Mouse (Mus musculus) left cerebral cortex, adult 2 months (tissue): ENCODE data around the gene 4930583I09Rik. TPM values are rescaled to one million over a fixed set of nuclear protein-coding genes. Genes with fewer than 3 reads are reported as not detected.

Source experiments
- DNase-seq, 2 experiments: peaks; one replicate each; pipeline ENCODE4 v3.0.0; 2021 to 2022; ENCODE audit warnings: low spot score in 2 of 2, mixed read lengths in 1 of 2; ENCODE audit errors: extremely low spot score in 1 of 2
- H3K27ac ChIP-seq: fragments of 200-600 bp; 2 replicates; pipeline ENCODE4 v1.8.1; 2022
- H3K4me3 ChIP-seq: fragments of 200-600 bp; 2 replicates; pipeline ENCODE4 v1.8.1; 2022
- CTCF ChIP-seq: fragments of 200-600 bp; IDR thresholded peaks from 2 replicates; pipeline ENCODE4 v1.8.1; 2022; ENCODE audit warnings: antibody characterized with exemption, mild to moderate bottlenecking, moderate library complexity
- intact Hi-C: fragments of 180-260 bp; cut with DNase I; formaldehyde crosslinking; loops from one replicate; pipeline ENCODE4 v1.15.1; 2025
- total RNA-seq, 2 experiments: library from RNA; stranded (reverse); gene quantifications; 2 replicates each; pipeline ENCODE4 v1.2.3; 2021

4930583I09Rik gene
- total RNA-seq, 2 experiments from 2014 or later = not detected

GRCm38 (mm10) chr17:64826843-64827242 lies 9.0 kb downstream of the 4930583I09Rik start:
- no peak overlapping the region for H3K27ac ChIP-seq
- intact Hi-C loops = no loop called here

DNA sequence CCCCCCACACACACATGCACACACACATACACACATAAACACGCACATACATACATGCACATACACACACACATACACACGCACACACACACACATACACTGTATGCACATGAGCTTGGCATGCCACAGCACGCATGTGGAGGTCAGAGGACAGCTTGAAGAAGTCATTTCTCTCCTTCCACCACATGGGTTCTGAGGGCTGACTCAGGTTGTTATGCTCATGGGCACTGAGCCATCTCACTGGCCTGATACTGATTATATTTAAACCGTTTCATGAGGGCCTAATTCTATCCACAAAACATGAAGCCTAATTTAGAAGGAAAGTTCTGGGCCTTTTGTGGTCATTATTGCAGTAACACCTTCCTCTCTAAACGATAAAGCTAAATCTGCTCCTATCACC lies 13.3 kb downstream of the 4930583I09Rik start:
- no peak overlapping the region for H3K27ac ChIP-seq
- DNase-seq = no peak
- TF ChIP-seq CTCF = no peak
- intact Hi-C loops = no loop called here
- H3K4me3 ChIP-seq = no peak overlapping the region

More at GRCm38 (mm10) chr17:64826843-64827242, 9.0 kb downstream of the 4930583I09Rik start:
- no peak for DNase-seq
- TF ChIP-seq CTCF = no peak
- H3K4me3 ChIP-seq = no peak overlapping the region

- TF ChIP-seq CTCF = no peak
- Histone ChIP-seq H3K27ac (no peak overlapping the region), H3K4me3 (no peak overlapping the region)
- intact Hi-C loops = no loop called here
- no peak for DNase-seq
Measured at GRCm38 (mm10) chr17:64820841-64821593, 14.9 kb downstream of the 4930583I09Rik start.

- TF ChIP-seq CTCF = no peak
- Histone ChIP-seq H3K4me3 (no peak overlapping the region), H3K27ac (no peak overlapping the region)
- intact Hi-C loops = no loop called here
- DNase-seq = no peak
Measured at GRCm38 (mm10) chr17:64816298-64816697, 19.6 kb downstream of the 4930583I09Rik start.

DNA sequence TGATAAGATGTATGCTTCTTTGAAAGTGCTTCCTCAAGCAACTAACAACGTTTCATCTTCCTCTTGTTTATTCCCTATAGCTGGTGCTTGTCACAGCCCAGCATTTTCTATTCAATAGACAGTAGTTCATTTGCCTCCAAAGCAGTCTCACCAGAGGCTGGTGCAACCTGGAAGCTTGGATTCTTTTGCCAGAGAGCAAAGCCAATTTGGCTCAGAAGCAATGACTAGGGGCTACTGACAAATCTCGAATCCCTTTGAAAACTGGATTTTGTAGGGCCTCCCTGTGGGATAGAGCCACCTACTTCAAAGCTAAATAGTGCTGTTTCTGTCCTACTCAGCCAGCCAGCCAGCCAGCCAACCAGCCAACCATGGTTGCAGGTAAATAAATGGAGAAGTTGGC lies 20.1 kb downstream of the 4930583I09Rik start:
- no peak overlapping the region for H3K4me3 ChIP-seq
- DNase-seq = no peak
- no peak overlapping the region for H3K27ac ChIP-seq
- intact Hi-C loops = no loop called here
- TF ChIP-seq CTCF = no peak

DNA sequence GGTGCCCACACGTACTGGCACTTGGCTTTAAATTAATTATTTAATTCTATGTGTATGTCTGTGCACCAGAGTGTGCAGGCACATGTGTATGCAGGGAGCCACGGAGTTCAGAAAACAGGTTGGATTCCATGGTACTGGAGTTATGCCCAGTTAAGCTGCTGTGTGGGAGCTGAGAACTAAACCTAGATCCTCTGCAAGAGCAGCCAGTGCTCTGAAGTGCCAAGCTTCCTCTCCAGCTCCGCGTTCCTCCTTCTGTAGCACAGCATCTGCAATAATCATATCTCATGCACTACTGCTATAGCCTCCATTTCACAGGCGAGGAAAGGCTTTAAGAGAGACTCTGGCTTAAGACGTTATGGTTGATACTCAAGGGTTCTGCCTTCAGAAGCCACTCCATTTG lies 22.3 kb downstream of the 4930583I09Rik start:
- Histone ChIP-seq H3K4me3 (no peak overlapping the region), H3K27ac (no peak overlapping the region)
- no peak for TF ChIP-seq CTCF
- no peak for DNase-seq
- intact Hi-C loops = no loop called here

DNA sequence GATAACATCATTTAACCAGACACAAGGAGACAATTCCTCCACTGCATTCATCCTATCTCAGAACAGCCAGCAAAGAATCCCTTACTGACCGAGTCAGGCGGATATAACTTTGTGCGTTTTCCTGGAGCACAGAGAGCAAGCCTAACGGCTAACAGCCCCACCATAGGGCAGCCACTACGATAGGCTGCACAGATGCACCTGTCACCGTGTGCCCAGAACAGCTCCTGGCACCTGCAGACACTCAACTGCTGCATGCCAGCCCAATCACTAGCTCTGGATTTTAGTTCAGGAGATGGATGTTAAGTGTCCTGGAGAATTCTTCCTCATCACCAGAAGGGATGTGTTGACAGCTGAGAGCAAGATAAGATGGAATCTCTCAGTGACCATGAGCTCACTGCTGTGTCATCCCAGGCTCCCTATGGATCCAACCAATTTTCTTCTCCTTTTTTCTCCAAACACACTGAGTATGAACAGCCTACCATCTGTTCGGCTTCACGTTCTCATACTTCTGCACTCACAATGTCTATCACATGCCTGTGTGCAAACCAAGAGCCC lies 29.8 kb downstream of the 4930583I09Rik start:
- Histone ChIP-seq H3K27ac (no peak overlapping the region), H3K4me3 (no peak overlapping the region)
- intact Hi-C loops = no loop called here
- DNase-seq = no peak
- TF ChIP-seq CTCF = no peak

- Histone ChIP-seq H3K4me3 (no peak overlapping the region), H3K27ac (no peak overlapping the region)
- TF ChIP-seq CTCF = no peak
- intact Hi-C loops = no loop called here
- DNase-seq = no peak
Measured at GRCm38 (mm10) chr17:64804375-64805124, 31.3 kb downstream of the 4930583I09Rik start.

GRCm38 (mm10) chr17:64802956-64803275 lies 33.0 kb downstream of the 4930583I09Rik start:
- DNase-seq = no peak
- TF ChIP-seq CTCF = no peak
- intact Hi-C loops = no loop called here
- no peak overlapping the region for H3K27ac ChIP-seq
- H3K4me3 ChIP-seq = no peak overlapping the region

DNA sequence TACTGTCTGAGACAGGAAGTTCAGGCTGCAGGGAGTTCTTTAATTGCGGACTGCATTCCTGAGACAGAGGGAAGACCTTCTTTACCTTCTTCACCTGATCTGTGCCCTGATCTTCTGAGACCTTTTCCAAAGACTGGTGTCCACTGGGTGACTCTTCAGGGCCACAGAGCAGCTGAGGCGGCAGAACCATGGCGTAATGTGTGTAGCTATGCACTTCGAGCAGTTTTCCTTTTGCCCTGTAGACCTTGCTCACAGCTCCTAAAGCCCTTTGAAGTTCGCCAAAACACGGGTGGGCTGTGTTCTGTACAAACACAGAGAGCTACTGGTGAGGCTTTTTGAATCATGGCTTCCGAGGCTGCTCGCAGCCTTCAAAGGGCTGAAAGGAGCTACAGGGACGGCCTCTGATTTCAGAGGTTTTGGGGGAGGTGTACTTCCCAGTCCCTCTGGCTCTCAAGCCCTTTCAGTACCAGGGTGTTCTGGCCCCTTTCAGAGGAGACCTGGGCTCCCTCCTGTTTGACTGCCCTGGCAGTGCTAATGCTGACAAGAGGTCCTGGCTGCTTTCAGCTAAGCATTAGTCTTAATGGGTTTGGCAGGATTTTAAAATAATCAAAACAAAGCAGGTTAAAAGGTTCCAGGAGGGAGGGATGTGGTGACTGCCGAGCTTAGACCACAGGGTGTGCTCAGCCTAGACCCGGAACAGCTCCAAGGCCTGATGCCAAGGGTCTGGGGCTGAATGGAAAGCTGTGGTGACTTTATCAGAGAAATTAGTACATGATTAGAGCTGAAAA lies 33.5 kb downstream of the 4930583I09Rik start:
- Histone ChIP-seq H3K27ac (no peak overlapping the region), H3K4me3 (no peak overlapping the region)
- intact Hi-C loops = no loop called here
- DNase-seq = no peak
- TF ChIP-seq CTCF = no peak

GRCm38 (mm10) chr17:64792623-64793022 lies 43.2 kb downstream of the 4930583I09Rik start:
- Histone ChIP-seq H3K27ac (no peak overlapping the region), H3K4me3 (no peak overlapping the region)
- intact Hi-C loops = no loop called here
- no peak for DNase-seq
- TF ChIP-seq CTCF = no peak

- no peak overlapping the region for H3K27ac ChIP-seq
- intact Hi-C loops = no loop called here
- no peak for TF ChIP-seq CTCF
- DNase-seq = no peak
- H3K4me3 ChIP-seq = no peak overlapping the region
Measured at GRCm38 (mm10) chr17:64792076-64792475, 43.8 kb downstream of the 4930583I09Rik start.
